Comparison of ENCODE assay signal across 19 mouse cellular contexts in the genomic region with DNA sequence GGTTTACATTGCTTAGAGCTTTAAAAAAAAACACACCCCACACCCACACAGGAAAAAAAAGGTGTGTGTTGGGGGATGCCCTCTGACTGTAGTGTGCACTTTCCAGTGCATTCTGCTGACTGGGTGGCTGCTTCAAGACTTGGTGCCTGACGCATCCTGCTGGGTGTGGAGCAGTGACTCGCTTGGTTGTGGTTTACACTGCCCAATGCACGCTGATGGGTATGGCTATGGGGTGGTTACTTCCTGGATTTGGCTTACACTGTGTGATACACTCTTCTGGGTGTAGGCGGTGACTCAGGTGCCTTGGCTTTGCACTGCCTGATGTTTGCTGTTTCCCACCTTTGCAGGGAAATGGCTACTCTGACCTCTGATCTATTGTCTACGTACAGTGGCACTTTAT. TPM values are rescaled to one million over a fixed set of nuclear protein-coding genes. Genes with fewer than 3 reads are reported as not detected.
DNase-seq lines count a peak whose midpoint lies in the region; ATAC-seq and TF ChIP-seq lines count a peak whose summit lies in the region.
"Had no signal": no experiment of that assay in that cellular context is flagged by ENCODE, and none has a peak within 500 bp of the region (broad histone marks: within the 10 kb centered on the region; RNA-seq: fewer than 3 reads in every experiment).

No protein-coding gene starts in this region.

- no peak overlapping the region for H3K9ac ChIP-seq in stomach, postnatal 0 days (ENCODE audit: low read length)
- H3K9ac ChIP-seq: heart, embryonic 15.5 days; hindbrain, embryonic 13.5 days; limb, embryonic 15.5 days had no signal

- ATAC-seq in megakaryocyte progenitor cell, adult 5-6 weeks (replicated peaks; ENCODE audit: poor library complexity), result peak; percentile 54
- ATAC-seq in stomach, postnatal 0 days (ENCODE audit: low FRiP score, low TSS enrichment), result peak; percentile 100
- ATAC-seq in frontal cortex, adult (ENCODE audit: low TSS enrichment), result no peak
- ATAC-seq: forebrain, embryonic 16.5 days; lung, postnatal 0 days had no signal

- H3K36me3 ChIP-seq in thymus, adult 2 months (ENCODE audit: control insufficient read depth, insufficient read depth, low read length), result peaks cover 6% of the 10 kb centered on the region; the same call in 1 of the 2 replicates
- no peaks in the 10 kb centered on the region for H3K36me3 ChIP-seq in stomach, postnatal 0 days (ENCODE audit: control insufficient read depth, insufficient read depth, low read length)
- H3K36me3 ChIP-seq: hindbrain, embryonic 13.5 days had no signal

- H3K9me3 ChIP-seq in stomach, postnatal 0 days (ENCODE audit: control insufficient read depth, low read length), result no peaks in the 10 kb centered on the region
- H3K9me3 ChIP-seq: heart, embryonic 15.5 days; hindbrain, embryonic 13.5 days; limb, embryonic 15.5 days had no signal

- no peak for TF ChIP-seq EP300 in stomach, postnatal 0 days (optimal IDR thresholded peaks at IDR 0.05)

- TF ChIP-seq POLR2A in thymus, adult 2 months (IDR thresholded peaks at IDR 0.05; ENCODE audit: control insufficient read depth, extremely low read depth, insufficient read depth, low read length, poor library complexity), result no peak

- 50% methylated on average over 5 of the region's 5 CpGs for WGBS in thymus, adult 2 months
- WGBS in stomach, postnatal 0 days, result 65% methylated on average over 5 of the region's 5 CpGs

- intact Hi-C loops in gastrocnemius, postnatal 36 days (cut with DNase I), result no loop called here
- intact Hi-C loops in left cerebral cortex, postnatal 10 days (cut with DNase I), result no loop called here

- no peak overlapping the region for H3K4me3 ChIP-seq in thymus, adult 2 months (ENCODE audit: control insufficient read depth, insufficient read depth, low read length)
- no peak overlapping the region for H3K4me3 ChIP-seq in stomach, postnatal 0 days (ENCODE audit: low read depth, low read length)
- H3K4me3 ChIP-seq: heart, embryonic 15.5 days; hindbrain, embryonic 13.5 days; left cerebral cortex, adult 2 months; limb, embryonic 15.5 days had no signal

- TF ChIP-seq CTCF in thymus, adult 2 months (IDR thresholded peaks at IDR 0.05; ENCODE audit: borderline replicate concordance, control insufficient read depth, extremely low read depth, insufficient read depth, low read length, poor library complexity), result no peak
- no peak for TF ChIP-seq CTCF in stomach, postnatal 0 days (IDR thresholded peaks at IDR 0.05; ENCODE audit: low read depth)

- DNase-seq in thymus, postnatal 4 days, result peak; percentile 25
- no peak for DNase-seq in thymus, adult 2 months
- peak; percentile 73 for DNase-seq in T-cell, adult 2 months (ENCODE audit: low spot score)
- DNase-seq in stomach, postnatal 0 days (ENCODE audit: low spot score), result peak; percentile 75
- DNase-seq in gastrocnemius, postnatal 36 days, result no peak
- no peak for DNase-seq in left cerebral cortex, postnatal 10 days (ENCODE audit: extremely low spot score in 1 of 2, low spot score in 2 of 2)
- DNase-seq: cerebellum, adult 9-10 months; embryo, embryonic 11 days; gastrocnemius, postnatal 10 days; kidney, adult 9 months had no signal

- H3K4me1 ChIP-seq in thymus, adult 2 months (replicated peaks; ENCODE audit: control insufficient read depth, insufficient read depth, low read length), result no peaks in the 10 kb centered on the region; the same call in 1 of the 2 replicates
- no peaks in the 10 kb centered on the region for H3K4me1 ChIP-seq in stomach, postnatal 0 days (replicated peaks; ENCODE audit: control insufficient read depth, insufficient read depth)
- H3K4me1 ChIP-seq: heart, embryonic 15.5 days; hindbrain, embryonic 13.5 days; limb, embryonic 15.5 days had no signal

- no peaks in the 10 kb centered on the region for H3K27me3 ChIP-seq in thymus, adult 2 months (ENCODE audit: control insufficient read depth, insufficient read depth, low read length)
- no peaks in the 10 kb centered on the region for H3K27me3 ChIP-seq in stomach, postnatal 0 days (ENCODE audit: control insufficient read depth, insufficient read depth, low read length)
- H3K27me3 ChIP-seq: heart, embryonic 15.5 days; hindbrain, embryonic 13.5 days; limb, embryonic 15.5 days had no signal

- no peak overlapping the region for H3K27ac ChIP-seq in thymus, adult 2 months (ENCODE audit: control insufficient read depth, insufficient read depth, low read length)
- H3K27ac ChIP-seq in stomach, postnatal 0 days (replicated peaks), result 0 out of 2 replicates have a peak overlapping the region, but pooled peaks have one; percentile 25
- H3K27ac ChIP-seq: heart, embryonic 15.5 days; hindbrain, embryonic 13.5 days; left cerebral cortex, adult 2 months; limb, embryonic 15.5 days had no signal

- no peak overlapping the region for H3K4me2 ChIP-seq in stomach, postnatal 0 days (replicated peaks; ENCODE audit: low read depth)
- H3K4me2 ChIP-seq: heart, embryonic 15.5 days; hindbrain, embryonic 13.5 days; limb, embryonic 15.5 days; midbrain, embryonic 11.5 days had no signal

RNA-seq across cellular contexts. Expression of a gene that starts 18.5 kb away (rescaled TPM):
- polyA plus RNA-seq in thymus, adult 2 months (2012; rRNA removed), result 0.97 and 1.2 TPM in 2 replicates
- not detected in 2 replicates for total RNA-seq in megakaryocyte progenitor cell, adult 5-6 weeks (2015)
- not detected in 2 replicates for total RNA-seq in megakaryocyte progenitor cell, adult 5-6 weeks (2017)
- 5.8 and 6.0 TPM in 2 replicates for polyA plus RNA-seq in stomach, postnatal 0 days (2015; fragmentation: Nextera tagmentation; extraction: Ambion mirVana)
- not detected for total RNA-seq in gastrocnemius, postnatal 36 days (2021)
- total RNA-seq in left cerebral cortex, postnatal 10 days (2021), result 100 to 1,000 TPM; 331 to 341 TPM

Comparison
In these comparisons a context has a peak if more than half of its experiments do, and no peak if none do; other contexts are left out.
1. DNase-seq: peak in thymus, postnatal 4 days (single experiment), T-cell, adult 2 months (single experiment) and stomach, postnatal 0 days (single experiment); none in thymus, adult 2 months (single experiment), gastrocnemius, postnatal 36 days (0 of 2) and left cerebral cortex, postnatal 10 days (0 of 2).
2. RNA of a gene that starts 18.5 kb away (total RNA-seq): 331 to 341 TPM in left cerebral cortex, postnatal 10 days; not detected in gastrocnemius, postnatal 36 days and not detected in megakaryocyte progenitor cell, adult 5-6 weeks; every median in the first group is over 100 times any median in the second.